Mouse (Mus musculus) liver, embryonic 12.5 days (tissue): Measurements from ENCODE around the gene Wnt7a. TPM values are rescaled to one million over a fixed set of nuclear protein-coding genes. Genes with fewer than 3 reads are reported as not detected.

ENCODE experiments used
- ATAC-seq: fragments of 200-750 bp; cut with Nextera tagmentation; 2 replicates; pipeline ENCODE4 v1.8.0; 2017; ENCODE audit warnings: moderate number of reproducible peaks, mild to moderate bottlenecking, moderate library complexity
- H3K27ac ChIP-seq: fragments of 300-500 bp; sonication (generic); 2 replicates; pipeline ENCODE4 v1.5.1; 2016; ENCODE audit warnings: mild to moderate bottlenecking
- H3K27me3 ChIP-seq: fragments of 300-500 bp; sonication (generic); replicated peaks from 2 replicates; pipeline ENCODE4 v1.6.1; 2016; ENCODE audit warnings: mild to moderate bottlenecking, moderate library complexity
- H3K36me3 ChIP-seq: fragments of 300-500 bp; sonication (generic); 2 replicates; pipeline ENCODE4 v1.6.1; 2016; ENCODE audit warnings: mild to moderate bottlenecking, moderate library complexity
- H3K4me1 ChIP-seq: fragments of 300-500 bp; sonication (generic); 2 replicates; pipeline ENCODE4 v1.6.1; 2016
- H3K4me2 ChIP-seq: fragments of 300-500 bp; sonication (generic); 2 replicates; pipeline ENCODE4 v1.6.1; 2016; ENCODE audit warnings: mild to moderate bottlenecking, moderate library complexity
- H3K4me3 ChIP-seq: fragments of 300-500 bp; sonication (generic); 2 replicates; pipeline ENCODE4 v1.5.1; 2016; ENCODE audit warnings: mild to moderate bottlenecking, moderate library complexity
- H3K9ac ChIP-seq: fragments of 300-500 bp; sonication (generic); 2 replicates; pipeline ENCODE4 v1.6.1; 2016; ENCODE audit warnings: mild to moderate bottlenecking, moderate library complexity
- H3K9me3 ChIP-seq: fragments of 300-500 bp; sonication (generic); replicated peaks from 2 replicates; pipeline ENCODE4 v1.6.1; 2016; ENCODE audit warnings: mild to moderate bottlenecking, moderate library complexity
- WGBS: fragments of 180-500 bp; shearing (Covaris S2); methylation state at CpG from one replicate; pipeline ENCODE4 v1.1.7; 2016; ENCODE audit not compliant: insufficient replicate concordance; 5-methylcytosine and 5-hydroxymethylcytosine counted together
- polyA plus RNA-seq: library from polyadenylated mRNA; unstranded; fragments of >200 nt; fragmentation: Nextera tagmentation; extraction: Ambion mirVana; gene quantifications from 2 replicates; pipeline ENCODE4 v1.2.1, GENCODE M21; 2016

Wnt7a gene
- 0.04 TPM in 1 of 2 replicates, not detected in the other for polyA plus RNA-seq

DNA sequence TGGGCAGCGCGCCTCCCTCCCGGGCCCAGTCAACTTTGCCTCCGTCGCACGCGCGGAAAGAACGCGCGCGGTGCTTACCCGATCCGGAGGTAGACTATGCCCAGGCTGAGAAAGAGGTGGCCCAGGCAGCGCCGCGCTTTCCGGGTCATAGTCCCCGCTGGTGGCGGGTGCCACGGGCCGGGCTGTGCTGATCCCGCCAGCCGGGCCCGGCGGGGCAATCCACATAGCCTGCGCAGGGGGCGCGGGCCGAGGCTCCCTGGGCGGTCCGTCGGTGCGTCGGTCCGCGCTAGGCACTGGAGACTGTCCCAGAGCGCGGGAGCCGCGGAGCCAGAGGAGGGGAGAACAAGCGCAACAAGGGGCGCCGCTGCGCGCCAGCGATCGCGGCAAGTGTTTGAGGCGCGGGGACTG, at the start of gene Wnt7a:
TSS of gene Wnt7a (minus strand) at position 403 of the 408 bp plus-strand sequence.
- no peaks in the 10 kb centered on the region for H3K9me3 ChIP-seq
- WGBS, result 2% methylated on average over 38 of the region's 51 CpGs
- peak within 1 kb of the TSS; percentile 40 for H3K4me3 ChIP-seq
- H3K4me1 ChIP-seq, result 0 out of 2 replicates have a peak, but pooled peaks cover 12% of the 10 kb centered on the region
- H3K4me2 ChIP-seq, result peak within 1 kb of the TSS; percentile 64
- H3K9ac ChIP-seq, result no peak within 1 kb of the TSS
- H3K27ac ChIP-seq, result no peak within 1 kb of the TSS
- H3K36me3 ChIP-seq, result no peaks in the 10 kb centered on the region
- no peak for ATAC-seq
- peaks cover 91% of the 10 kb centered on the region for H3K27me3 ChIP-seq

GRCm38 (mm10) chr6:91459471-91459870, 48.3 kb upstream of the Wnt7a start:
- no peaks in the 10 kb centered on the region; the same call in 1 of the 2 replicates for H3K4me1 ChIP-seq
- no peaks in the 10 kb centered on the region for H3K9me3 ChIP-seq
- no peak for ATAC-seq
- H3K27me3 ChIP-seq, result no peaks in the 10 kb centered on the region
- H3K4me2 ChIP-seq, result no peak overlapping the region
- H3K36me3 ChIP-seq, result peaks cover 20% of the 10 kb centered on the region
- no peak overlapping the region for H3K27ac ChIP-seq
- no peak overlapping the region for H3K9ac ChIP-seq
- H3K4me3 ChIP-seq, result no peak overlapping the region
- 68% methylated on average over 1 of the region's 1 CpGs for WGBS

- Histone ChIP-seq H3K4me1 (peaks cover 7% of the 10 kb centered on the region), H3K9ac (no peak overlapping the region), H3K4me3 (no peak overlapping the region), H3K9me3 (no peaks in the 10 kb centered on the region), H3K27me3 (peaks cover 9% of the 10 kb centered on the region; the same call in 1 of the 2 replicates), H3K27ac (no peak overlapping the region), H3K4me2 (no peak overlapping the region), H3K36me3 (no peaks in the 10 kb centered on the region)
- WGBS, result 47% methylated on average over 5 of the region's 5 CpGs
- ATAC-seq, result no peak
Observed at GRCm38 (mm10) chr6:91454546-91454945, 43.4 kb upstream of the Wnt7a start.

GRCm38 (mm10) chr6:91452056-91452455, 40.9 kb upstream of the Wnt7a start:
- Histone ChIP-seq H3K27ac (no peak overlapping the region), H3K4me1 (peaks cover 15% of the 10 kb centered on the region), H3K36me3 (no peaks in the 10 kb centered on the region), H3K27me3 (peaks cover 15% of the 10 kb centered on the region; the same call in 1 of the 2 replicates), H3K9ac (no peak overlapping the region), H3K9me3 (no peaks in the 10 kb centered on the region), H3K4me3 (no peak overlapping the region), H3K4me2 (no peak overlapping the region)
- ATAC-seq, result no peak
- WGBS, result 38% methylated on average over 1 of the region's 1 CpGs

DNA sequence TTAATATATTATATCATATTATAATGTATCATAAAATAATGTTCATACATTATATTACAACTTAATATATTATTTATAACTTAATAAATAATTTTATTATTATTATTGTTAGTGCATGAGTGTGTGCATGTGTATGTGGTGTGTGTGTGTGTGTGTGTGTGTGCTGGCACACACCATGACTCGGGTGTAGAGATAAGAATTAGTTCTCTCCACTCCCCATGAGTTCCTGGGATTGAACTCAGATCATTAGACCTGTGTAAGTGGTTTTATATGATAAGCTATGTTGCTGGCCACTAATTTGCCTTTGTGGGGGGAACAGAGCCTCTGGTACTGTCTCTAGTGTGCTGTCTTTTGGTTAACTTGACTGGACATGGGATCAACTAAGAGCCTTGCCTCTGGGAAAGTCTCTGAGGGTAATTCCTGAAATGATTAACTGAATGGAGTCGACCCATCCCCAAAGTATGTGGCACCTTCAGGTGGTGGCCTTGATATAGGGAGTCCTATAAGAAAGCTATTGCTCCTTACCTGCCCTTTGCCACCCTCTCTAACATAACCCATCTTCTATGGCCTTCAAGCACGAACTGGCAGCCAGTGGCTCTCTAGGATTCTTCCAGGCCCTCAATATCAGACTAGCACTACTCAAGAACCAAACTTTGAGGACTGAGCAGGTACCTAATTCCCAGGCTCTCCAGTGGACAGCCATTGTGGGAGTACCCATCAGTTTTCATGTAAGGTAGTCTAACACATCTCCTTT, 38.5 kb upstream of the Wnt7a start:
- 29% methylated on average over 3 of the region's 3 CpGs for WGBS
- H3K9me3 ChIP-seq, result no peaks in the 10 kb centered on the region
- 0 out of 2 replicates have a peak overlapping the region, but pooled peaks have one; percentile 6 for H3K9ac ChIP-seq
- no peaks in the 10 kb centered on the region for H3K36me3 ChIP-seq
- peaks cover 31% of the 10 kb centered on the region for H3K27me3 ChIP-seq
- peak; percentile 89 for ATAC-seq
- H3K4me1 ChIP-seq, result peaks cover 15% of the 10 kb centered on the region
- H3K27ac ChIP-seq, result peak overlapping the region; percentile 58; the same call in 1 of the 2 replicates
- peak overlapping the region; percentile 20 for H3K4me2 ChIP-seq
- no peak overlapping the region for H3K4me3 ChIP-seq

DNA sequence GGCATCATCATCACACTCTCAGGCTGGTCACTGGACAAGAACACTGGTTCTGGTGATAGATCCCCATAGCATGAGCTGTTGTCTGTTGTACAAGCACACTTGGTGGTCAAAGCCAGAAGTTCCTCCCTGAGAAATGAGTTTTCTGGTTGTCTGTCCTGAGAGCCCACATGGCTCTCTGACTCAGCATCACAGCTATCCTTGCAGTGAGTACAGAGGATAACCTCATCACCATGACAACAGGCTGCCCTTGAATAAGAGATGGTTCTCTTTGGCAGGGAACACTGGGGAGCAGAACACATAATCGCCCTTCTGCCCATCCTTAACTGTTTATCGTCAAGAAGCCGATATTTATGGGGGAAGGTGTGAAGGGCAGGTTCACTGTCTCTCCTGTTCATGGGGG, 34.2 kb upstream of the Wnt7a start:
- Histone ChIP-seq H3K27me3 (peaks cover 23% of the 10 kb centered on the region), H3K4me1 (peaks cover 32% of the 10 kb centered on the region), H3K9me3 (no peaks in the 10 kb centered on the region), H3K27ac (no peak overlapping the region), H3K9ac (no peak overlapping the region), H3K36me3 (no peaks in the 10 kb centered on the region), H3K4me2 (no peak overlapping the region), H3K4me3 (no peak overlapping the region)
- ATAC-seq, result no peak
- WGBS, result 74% methylated on average over 3 of the region's 3 CpGs

DNA sequence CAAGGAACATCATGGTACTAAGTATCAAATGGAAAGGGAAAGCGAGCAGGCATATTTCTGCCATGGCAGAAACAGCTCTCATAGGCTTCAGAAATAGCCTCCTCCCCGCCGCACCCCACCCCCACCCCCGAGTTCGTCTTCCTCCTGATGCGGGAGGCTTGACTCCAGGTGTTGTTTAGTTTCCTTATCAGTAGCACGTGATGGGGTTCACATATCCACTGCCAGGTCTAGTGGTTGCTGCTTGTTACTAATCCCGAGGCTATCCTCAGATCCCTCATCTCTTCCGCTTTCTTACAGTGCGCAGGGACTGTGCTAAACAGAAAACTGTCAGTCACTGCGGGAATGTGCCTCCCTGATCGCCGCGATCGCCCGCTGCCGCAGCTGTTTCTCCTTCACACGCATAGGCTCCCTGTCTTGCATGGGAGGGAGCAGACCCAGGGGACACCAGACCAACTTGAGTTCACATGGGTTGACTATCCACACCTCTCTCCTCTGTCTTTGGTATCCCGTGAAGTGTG, 30.0 kb upstream of the Wnt7a start:
- peak overlapping the region; percentile 90 for H3K4me2 ChIP-seq
- 1% methylated on average over 19 of the region's 19 CpGs for WGBS
- no peaks in the 10 kb centered on the region for H3K9me3 ChIP-seq
- peaks cover 21% of the 10 kb centered on the region for H3K4me1 ChIP-seq
- H3K9ac ChIP-seq, result peak overlapping the region; percentile 76
- ATAC-seq, result peak; percentile 63
- peak overlapping the region; percentile 77 for H3K27ac ChIP-seq
- H3K27me3 ChIP-seq, result peaks cover 39% of the 10 kb centered on the region
- H3K36me3 ChIP-seq, result no peaks in the 10 kb centered on the region
- H3K4me3 ChIP-seq, result peak overlapping the region; percentile 73

DNA sequence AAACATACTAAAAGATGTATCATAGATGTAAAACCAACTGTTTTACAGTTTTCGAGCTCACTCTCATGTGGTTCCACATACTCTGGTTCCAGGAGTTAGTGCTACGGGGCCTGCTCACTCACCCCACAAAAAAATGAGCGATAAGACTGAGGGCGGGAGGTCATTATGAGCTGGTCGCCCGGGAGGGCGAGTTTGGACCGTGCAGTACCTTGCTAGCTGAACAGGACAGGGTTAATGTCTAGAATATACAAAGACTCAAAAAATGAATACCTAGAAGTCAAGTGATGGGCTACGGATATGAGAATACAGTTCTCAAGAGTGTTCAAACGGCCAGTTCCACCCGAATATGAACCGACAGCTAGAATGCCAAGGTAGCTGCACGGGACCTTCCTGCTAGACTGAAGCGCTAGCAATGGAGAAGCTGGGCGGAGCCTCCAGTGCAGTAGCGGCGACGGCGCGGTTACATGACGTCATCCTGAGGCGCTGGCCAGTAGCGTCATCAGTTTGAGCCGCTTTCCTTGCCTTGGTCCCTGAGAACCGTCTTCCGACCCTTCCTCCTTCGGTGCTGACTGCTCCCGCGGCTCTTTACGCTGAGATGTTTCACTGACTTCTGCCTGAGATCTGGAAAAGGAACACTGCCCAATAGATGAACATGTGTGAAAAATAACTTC, 29.4 kb upstream of the Wnt7a start:
- WGBS, result 1% methylated on average over 30 of the region's 30 CpGs
- Histone ChIP-seq H3K4me3 (peak overlapping the region; percentile 73), H3K9me3 (no peaks in the 10 kb centered on the region), H3K4me1 (peaks cover 21% of the 10 kb centered on the region), H3K9ac (peak overlapping the region; percentile 76), H3K4me2 (peak overlapping the region; percentile 90), H3K27me3 (peaks cover 39% of the 10 kb centered on the region), H3K27ac (peak overlapping the region; percentile 77), H3K36me3 (no peaks in the 10 kb centered on the region)
- ATAC-seq, result peak; percentile 90

DNA sequence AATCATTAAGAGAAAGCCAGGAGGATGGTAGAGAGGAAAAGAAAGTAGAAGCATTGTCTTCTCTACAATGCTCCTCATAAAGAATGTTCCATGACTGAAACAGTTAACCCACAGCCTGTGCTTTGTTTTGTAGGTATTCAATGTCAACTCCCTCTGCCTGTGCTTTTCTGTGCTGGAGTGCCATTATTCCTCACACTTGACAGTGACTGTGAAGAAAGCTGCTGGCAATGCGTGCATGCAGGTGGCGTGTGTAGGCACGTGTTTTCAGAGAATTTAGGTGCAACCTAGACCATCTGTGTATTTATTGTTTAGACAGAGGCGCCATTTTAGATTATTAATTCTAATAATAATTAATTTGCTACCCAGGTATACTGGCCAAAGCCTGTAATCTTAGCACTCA, 13.0 kb upstream of the Wnt7a start:
- Histone ChIP-seq H3K4me3 (no peak overlapping the region), H3K9me3 (no peaks in the 10 kb centered on the region), H3K4me1 (no peaks in the 10 kb centered on the region), H3K27me3 (peaks cover 15% of the 10 kb centered on the region), H3K4me2 (no peak overlapping the region), H3K36me3 (no peaks in the 10 kb centered on the region), H3K9ac (no peak overlapping the region), H3K27ac (no peak overlapping the region)
- WGBS, result 64% methylated on average over 4 of the region's 4 CpGs
- no peak for ATAC-seq

GRCm38 (mm10) chr6:91421629-91422028, 10.5 kb upstream of the Wnt7a start:
- WGBS, result 64% methylated on average over 4 of the region's 4 CpGs
- no peak for ATAC-seq
- H3K4me1 ChIP-seq, result no peaks in the 10 kb centered on the region
- no peaks in the 10 kb centered on the region for H3K36me3 ChIP-seq
- no peak overlapping the region for H3K9ac ChIP-seq
- H3K9me3 ChIP-seq, result no peaks in the 10 kb centered on the region
- peaks cover 27% of the 10 kb centered on the region for H3K27me3 ChIP-seq
- no peak overlapping the region for H3K4me3 ChIP-seq
- H3K27ac ChIP-seq, result no peak overlapping the region
- no peak overlapping the region for H3K4me2 ChIP-seq

GRCm38 (mm10) chr6:91417291-91417845, 6.2 kb upstream of the Wnt7a start:
- Histone ChIP-seq H3K4me2 (no peak overlapping the region), H3K9me3 (no peaks in the 10 kb centered on the region), H3K4me1 (no peaks in the 10 kb centered on the region), H3K4me3 (no peak overlapping the region), H3K27me3 (peaks cover 65% of the 10 kb centered on the region), H3K27ac (no peak overlapping the region), H3K36me3 (no peaks in the 10 kb centered on the region), H3K9ac (no peak overlapping the region)
- 58% methylated on average over 5 of the region's 5 CpGs for WGBS
- ATAC-seq, result no peak

- no peak overlapping the region for H3K9ac ChIP-seq
- WGBS, result 59% methylated on average over 4 of the region's 4 CpGs
- no peaks in the 10 kb centered on the region for H3K36me3 ChIP-seq
- 0 out of 2 replicates have a peak, but pooled peaks cover 5% of the 10 kb centered on the region for H3K4me1 ChIP-seq
- no peak overlapping the region for H3K4me3 ChIP-seq
- no peaks in the 10 kb centered on the region for H3K9me3 ChIP-seq
- peaks cover 68% of the 10 kb centered on the region for H3K27me3 ChIP-seq
- no peak overlapping the region for H3K27ac ChIP-seq
- H3K4me2 ChIP-seq, result no peak overlapping the region
- ATAC-seq, result no peak
Observed at GRCm38 (mm10) chr6:91416146-91416545, 5.0 kb upstream of the Wnt7a start.
